ENCODE assay signal across 12 mouse cellular contexts in genomic region chr9:119588763-119589449, GRCm38 (mm10). TPM values are rescaled to one million over a fixed set of nuclear protein-coding genes. Genes with fewer than 3 reads are reported as not detected.
A peak's percentile ranks its signal among the peaks of the same experiment; 100 is the strongest.
DNase-seq lines count a peak whose midpoint lies in the region; ATAC-seq and TF ChIP-seq lines count a peak whose summit lies in the region.
"Had no signal": no experiment of that assay in that cellular context is flagged by ENCODE, and none has a peak within 500 bp of the region (broad histone marks: within the 10 kb centered on the region; RNA-seq: fewer than 3 reads in every experiment).

No protein-coding gene starts in this region.

- no peak for ATAC-seq in hindbrain, embryonic 16.5 days
- no peak for ATAC-seq in hindbrain, embryonic 14.5 days (ENCODE audit: low FRiP score)
- ATAC-seq in lung, embryonic 16.5 days (ENCODE audit: low read depth): peak; percentile 76
- no peak for ATAC-seq in limb, embryonic 14.5 days (ENCODE audit: low FRiP score, low read depth)
- no peak for ATAC-seq in frontal cortex, adult (ENCODE audit: low TSS enrichment)

- H3K27me3 ChIP-seq in hindbrain, embryonic 16.5 days (replicated peaks; ENCODE audit: control insufficient read depth, insufficient read depth, low read length): peaks cover 8% of the 10 kb centered on the region
- H3K27me3 ChIP-seq in hindbrain, embryonic 14.5 days (ENCODE audit: control insufficient read depth, insufficient read depth, low read length): peaks cover 12% of the 10 kb centered on the region; the same call in 1 of the 2 replicates
- no peaks in the 10 kb centered on the region; the same call in 1 of the 2 replicates for H3K27me3 ChIP-seq in lung, embryonic 16.5 days (ENCODE audit: control insufficient read depth, insufficient read depth, low read depth, low read length)
- no peaks in the 10 kb centered on the region for H3K27me3 ChIP-seq in limb, embryonic 14.5 days (ENCODE audit: control insufficient read depth, insufficient read depth, low read length)

- H3K9me3 ChIP-seq in hindbrain, embryonic 16.5 days (ENCODE audit: control insufficient read depth, low read length): no peaks in the 10 kb centered on the region
- no peaks in the 10 kb centered on the region for H3K9me3 ChIP-seq in hindbrain, embryonic 14.5 days (ENCODE audit: control insufficient read depth, low read length)
- no peaks in the 10 kb centered on the region for H3K9me3 ChIP-seq in lung, embryonic 16.5 days (ENCODE audit: control insufficient read depth, low read length)
- H3K9me3 ChIP-seq in limb, embryonic 14.5 days (ENCODE audit: control insufficient read depth, low read length): no peaks in the 10 kb centered on the region
- H3K9me3 ChIP-seq: limb, embryonic 15.5 days; midbrain, embryonic 12.5 days had no signal

- H3K4me1 ChIP-seq in hindbrain, embryonic 16.5 days (ENCODE audit: control insufficient read depth, insufficient read depth, low read depth, low read length): no peaks in the 10 kb centered on the region
- H3K4me1 ChIP-seq in hindbrain, embryonic 14.5 days (replicated peaks; ENCODE audit: control insufficient read depth, insufficient read depth, low read length): no peaks in the 10 kb centered on the region
- H3K4me1 ChIP-seq in lung, embryonic 16.5 days (replicated peaks; ENCODE audit: control insufficient read depth, insufficient read depth, low read length): peaks cover 13% of the 10 kb centered on the region; the same call in 1 of the 2 replicates
- no peaks in the 10 kb centered on the region for H3K4me1 ChIP-seq in limb, embryonic 14.5 days (ENCODE audit: control insufficient read depth, insufficient read depth, low read length)
- H3K4me1 ChIP-seq: midbrain, embryonic 12.5 days had no signal

- no peaks in the 10 kb centered on the region for H3K36me3 ChIP-seq in hindbrain, embryonic 16.5 days (ENCODE audit: control insufficient read depth, insufficient read depth, low read length)
- no peaks in the 10 kb centered on the region for H3K36me3 ChIP-seq in hindbrain, embryonic 14.5 days (replicated peaks; ENCODE audit: control insufficient read depth, insufficient read depth)
- H3K36me3 ChIP-seq in lung, embryonic 16.5 days (ENCODE audit: control insufficient read depth, insufficient read depth, low read length): no peaks in the 10 kb centered on the region
- H3K36me3 ChIP-seq in limb, embryonic 14.5 days (ENCODE audit: control insufficient read depth, insufficient read depth, low read length): no peaks in the 10 kb centered on the region
- H3K36me3 ChIP-seq: limb, embryonic 15.5 days; midbrain, embryonic 12.5 days had no signal

- 47% methylated on average over 26 of the region's 26 CpGs for WGBS in hindbrain, embryonic 16.5 days
- WGBS in hindbrain, embryonic 14.5 days: 51% methylated on average over 26 of the region's 26 CpGs
- 13% methylated on average over 26 of the region's 26 CpGs for WGBS in lung, embryonic 16.5 days
- WGBS in limb, embryonic 14.5 days: 26% methylated on average over 25 of the region's 26 CpGs

- peak overlapping the region; percentile 12; the same call in 1 of the 2 replicates for H3K4me2 ChIP-seq in hindbrain, embryonic 16.5 days (ENCODE audit: low read length)
- H3K4me2 ChIP-seq in hindbrain, embryonic 14.5 days (replicated peaks): no peak overlapping the region
- H3K4me2 ChIP-seq in lung, embryonic 16.5 days (ENCODE audit: low read depth, low read length): peak overlapping the region; percentile 59
- peak overlapping the region; percentile 28; the same call in 1 of the 2 replicates for H3K4me2 ChIP-seq in limb, embryonic 14.5 days (replicated peaks; ENCODE audit: low read depth, low read length, severe bottlenecking)
- H3K4me2 ChIP-seq: limb, embryonic 15.5 days; midbrain, embryonic 12.5 days had no signal

- H3K9ac ChIP-seq in hindbrain, embryonic 16.5 days (ENCODE audit: low read depth, low read length): no peak overlapping the region
- H3K9ac ChIP-seq in hindbrain, embryonic 14.5 days: no peak overlapping the region
- no peak overlapping the region for H3K9ac ChIP-seq in lung, embryonic 16.5 days (ENCODE audit: low read length)
- no peak overlapping the region for H3K9ac ChIP-seq in limb, embryonic 14.5 days (ENCODE audit: low read depth, low read length, severe bottlenecking)
- H3K9ac ChIP-seq: limb, embryonic 15.5 days; midbrain, embryonic 12.5 days had no signal

- no peak for TF ChIP-seq POLR2A in limb, embryonic 14.5 days (IDR thresholded peaks at IDR 0.05; ENCODE audit: borderline replicate concordance, extremely low read depth, insufficient read depth, insufficient read length)

- DNase-seq in embryo, embryonic 11 days: peak; percentile 30
- DNase-seq in embryo, embryonic 10.5 days (ENCODE audit: low spot score): no peak
- no peak for DNase-seq in hindbrain, embryonic 14.5 days (ENCODE audit: low spot score)
- no peak for DNase-seq in lung, postnatal 14 days
- no peak for DNase-seq in limb, embryonic 14.5 days (ENCODE audit: low spot score)
- DNase-seq: cerebellum, adult 9-11 months; thymus, adult 18-20 months had no signal

- no peak overlapping the region for H3K27ac ChIP-seq in hindbrain, embryonic 16.5 days (ENCODE audit: low read depth, low read length)
- H3K27ac ChIP-seq in hindbrain, embryonic 14.5 days: no peak overlapping the region
- H3K27ac ChIP-seq in lung, embryonic 16.5 days (ENCODE audit: low read length): no peak overlapping the region
- H3K27ac ChIP-seq in limb, embryonic 14.5 days (replicated peaks; ENCODE audit: low read depth, low read length): no peak overlapping the region
- H3K27ac ChIP-seq: limb, embryonic 15.5 days; midbrain, embryonic 12.5 days had no signal

- H3K4me3 ChIP-seq in hindbrain, embryonic 16.5 days (ENCODE audit: low read length): no peak overlapping the region
- no peak overlapping the region for H3K4me3 ChIP-seq in hindbrain, embryonic 14.5 days (replicated peaks; ENCODE audit: low read length)
- H3K4me3 ChIP-seq in lung, embryonic 16.5 days (ENCODE audit: low read length): peak overlapping the region; percentile 15
- no peak overlapping the region for H3K4me3 ChIP-seq in limb, embryonic 14.5 days (replicated peaks; ENCODE audit: low read length)
- H3K4me3 ChIP-seq: limb, embryonic 15.5 days; midbrain, embryonic 12.5 days had no signal

RNA-seq across cellular contexts. Expression of gene Scn5a, which starts 10.1 kb away (rescaled TPM):
- 0.24 and 0.36 TPM in 2 replicates for polyA plus RNA-seq in hindbrain, embryonic 16.5 days (2015; fragmentation: Nextera tagmentation; extraction: Ambion mirVana)
- polyA plus RNA-seq in hindbrain, embryonic 14.5 days (2014; fragmentation: Nextera tagmentation; extraction: Ambion mirVana): 0.12 and 0.20 TPM in 2 replicates
- polyA plus RNA-seq in lung, embryonic 16.5 days (2015; fragmentation: Nextera tagmentation; extraction: Ambion mirVana): 0.67 and 0.80 TPM in 2 replicates
- 0.35 and 0.42 TPM in 2 replicates for polyA plus RNA-seq in limb, embryonic 14.5 days (2012; rRNA removed)
- 0.10 and 0.17 TPM in 2 replicates for polyA plus RNA-seq in limb, embryonic 14.5 days (2014; fragmentation: Nextera tagmentation; extraction: Ambion mirVana)
